Comparison of ENCODE assay signal across 10 mouse cellular contexts in genomic region chr17:85620680-85621504, GRCm38 (mm10). TPM values are rescaled to one million over a fixed set of nuclear protein-coding genes. Genes with fewer than 3 reads are reported as not detected.
DNase-seq lines count a peak whose midpoint lies in the region; ATAC-seq lines count a peak whose summit lies in the region.
"Had no signal": no experiment of that assay in that cellular context is flagged by ENCODE, and none has a peak within 500 bp of the region (broad histone marks: within the 10 kb centered on the region; RNA-seq: fewer than 3 reads in every experiment).

No protein-coding gene starts in this region.

- H3K27ac ChIP-seq in heart, embryonic 14.5 days (replicated peaks in 1 of 2; ENCODE audit: control insufficient read depth in 1 of 2, insufficient read depth in 1 of 2, low read depth in 2 of 2, low read length in 2 of 2): no peak overlapping the region
- H3K27ac ChIP-seq in hindbrain, embryonic 14.5 days: no peak overlapping the region
- peak overlapping the region; percentile 82 for H3K27ac ChIP-seq in midbrain, embryonic 16.5 days (ENCODE audit: low read length)

- intact Hi-C loops in heart, postnatal 36 days (cut with DNase I): no loop called here

- peaks cover 95% of the 10 kb centered on the region for H3K27me3 ChIP-seq in heart, embryonic 14.5 days (ENCODE audit: control insufficient read depth, insufficient read depth, low read length)
- H3K27me3 ChIP-seq in hindbrain, embryonic 14.5 days (ENCODE audit: control insufficient read depth, insufficient read depth, low read length): peaks cover 97% of the 10 kb centered on the region
- H3K27me3 ChIP-seq in midbrain, embryonic 16.5 days (ENCODE audit: control insufficient read depth, insufficient read depth, low read depth, low read length): peaks cover 48% of the 10 kb centered on the region

- no peak for DNase-seq in heart, postnatal 36 days
- DNase-seq in ZHBTc4 (ENCODE audit: low read depth, low spot score): peak; percentile 37
- DNase-seq in hindbrain, embryonic 14.5 days (ENCODE audit: low spot score): no peak
- DNase-seq in natural killer cell, adult 2 months (ENCODE audit: low spot score in 2 of 2): no peak
- DNase-seq in c-Kit-positive CD71-positive TER-119-positive erythroid progenitor cells, embryonic 14.5 days (ENCODE audit: low spot score): no peak
- DNase-seq in cerebellum, adult 11-12 months: no peak
- DNase-seq: right cerebral cortex, postnatal 4 days had no signal

- no peaks in the 10 kb centered on the region for H3K36me3 ChIP-seq in heart, embryonic 14.5 days (ENCODE audit: control insufficient read depth, insufficient read depth, low read length)
- H3K36me3 ChIP-seq in hindbrain, embryonic 14.5 days (replicated peaks; ENCODE audit: control insufficient read depth, insufficient read depth): no peaks in the 10 kb centered on the region
- no peaks in the 10 kb centered on the region for H3K36me3 ChIP-seq in midbrain, embryonic 16.5 days (ENCODE audit: control insufficient read depth, insufficient read depth, low read length)

- WGBS in heart, embryonic 14.5 days: under 1% methylated on average over 50 of the region's 54 CpGs
- under 1% methylated on average over 51 of the region's 54 CpGs for WGBS in hindbrain, embryonic 14.5 days
- WGBS in midbrain, embryonic 16.5 days: under 1% methylated on average over 51 of the region's 54 CpGs

- H3K9me3 ChIP-seq in heart, embryonic 14.5 days (ENCODE audit: control insufficient read depth, low read length): no peaks in the 10 kb centered on the region
- no peaks in the 10 kb centered on the region for H3K9me3 ChIP-seq in hindbrain, embryonic 14.5 days (ENCODE audit: control insufficient read depth, low read length)
- H3K9me3 ChIP-seq in midbrain, embryonic 16.5 days (replicated peaks; ENCODE audit: control insufficient read depth, low read length, poor library complexity, severe bottlenecking): no peaks in the 10 kb centered on the region

- H3K9ac ChIP-seq in heart, embryonic 14.5 days (ENCODE audit: low read length): no peak overlapping the region
- no peak overlapping the region for H3K9ac ChIP-seq in hindbrain, embryonic 14.5 days
- peak overlapping the region; percentile 62 for H3K9ac ChIP-seq in midbrain, embryonic 16.5 days (ENCODE audit: low read depth, low read length)

- no peak for ATAC-seq in heart, embryonic 14.5 days (ENCODE audit: insufficient number of reproducible peaks, insufficient read depth, low FRiP score, low read depth)
- ATAC-seq in hindbrain, embryonic 14.5 days (ENCODE audit: low FRiP score): no peak
- peak; percentile 66 for ATAC-seq in midbrain, embryonic 16.5 days

- peak overlapping the region; percentile 27 for H3K4me3 ChIP-seq in heart, embryonic 14.5 days (ENCODE audit: control insufficient read depth in 1 of 2, insufficient read depth in 1 of 2, low read depth in 1 of 2, low read length in 2 of 2)
- peak overlapping the region; percentile 19 for H3K4me3 ChIP-seq in hindbrain, embryonic 14.5 days (replicated peaks; ENCODE audit: low read length)
- H3K4me3 ChIP-seq in midbrain, embryonic 16.5 days (ENCODE audit: low read depth, low read length): peak overlapping the region; percentile 43

- peaks cover 5 to 18% of the 10 kb centered on the region in 2 experiments; a peak in 2 of 4 replicates for H3K4me1 ChIP-seq in heart, embryonic 14.5 days (ENCODE audit: control insufficient read depth in 2 of 2, insufficient read depth in 2 of 2, low read length in 2 of 2)
- peaks cover 8% of the 10 kb centered on the region; the same call in 1 of the 2 replicates for H3K4me1 ChIP-seq in hindbrain, embryonic 14.5 days (replicated peaks; ENCODE audit: control insufficient read depth, insufficient read depth, low read length)
- H3K4me1 ChIP-seq in midbrain, embryonic 16.5 days (ENCODE audit: control insufficient read depth, insufficient read depth, low read length): peaks cover 5% of the 10 kb centered on the region

- H3K4me2 ChIP-seq in heart, embryonic 14.5 days (ENCODE audit: low read length): peak overlapping the region; percentile 59
- H3K4me2 ChIP-seq in hindbrain, embryonic 14.5 days (replicated peaks): peak overlapping the region; percentile 33
- peak overlapping the region; percentile 54 for H3K4me2 ChIP-seq in midbrain, embryonic 16.5 days (ENCODE audit: low read length)

RNA-seq across cellular contexts. Expression of gene Six3, which starts 7.5 kb away (rescaled TPM):
- polyA plus RNA-seq in heart, embryonic 14.5 days (2014; fragmentation: Nextera tagmentation; extraction: Ambion mirVana): not detected in 2 replicates
- total RNA-seq in heart, postnatal 36 days (2021): not detected
- polyA plus RNA-seq in hindbrain, embryonic 14.5 days (2014; fragmentation: Nextera tagmentation; extraction: Ambion mirVana): 0.52 TPM in 1 of 2 replicates, not detected in the other
- polyA plus RNA-seq in midbrain, embryonic 16.5 days (2015; fragmentation: Nextera tagmentation; extraction: Ambion mirVana): 19.1 and 24.2 TPM in 2 replicates
- total RNA-seq: CH12.LX had no signal

Comparison
In these comparisons a context has a peak if more than half of its experiments do, and no peak if none do; other contexts are left out.
1. RNA of gene Six3, which starts 7.5 kb away (polyA plus RNA-seq): 19.1 to 24.2 TPM in midbrain, embryonic 16.5 days; 0.52 TPM in hindbrain, embryonic 14.5 days and not detected in heart, embryonic 14.5 days; every median in the first group is over 10 times any median in the second.
2. Peak in every context shown above with its lines, with median percentiles within 50 percentile points of each other: H3K4me2 ChIP-seq and H3K4me3 ChIP-seq.